Mouse (Mus musculus): Measurements from ENCODE around the gene Dcst2.

DNA sequence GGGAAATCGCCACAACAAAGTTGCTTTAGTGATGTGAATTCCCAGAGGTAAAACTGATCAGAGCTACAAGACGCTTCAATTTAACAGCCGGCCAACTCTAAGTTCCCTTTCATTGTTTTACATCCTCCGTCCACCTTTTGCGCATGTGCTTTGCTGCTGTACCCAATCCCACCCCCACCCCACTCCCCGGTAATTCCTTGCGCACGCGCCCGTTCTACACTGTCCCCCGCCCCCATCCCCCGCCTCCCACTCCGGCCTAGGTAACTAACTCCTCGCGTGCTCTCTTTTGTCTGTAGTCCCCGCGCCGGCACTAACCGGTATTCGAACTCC is 56.0 kb downstream of the Dcst2 start:
- TF ChIP-seq POLR2A (IDR thresholded peaks at IDR 0.05; ENCODE audit: low read depth, low read length) (peak; percentile 38), CTCF (IDR thresholded peaks at IDR 0.05; ENCODE audit: borderline replicate concordance, insufficient read depth, low read length) (no peak)
